Mouse (Mus musculus) liver, embryonic 18 days (tissue): ENCODE results near the gene Cfap97. TPM values are rescaled to one million over a fixed set of nuclear protein-coding genes. Genes with fewer than 3 reads are reported as not detected.

Experiments used
- polyA plus RNA-seq: library from polyadenylated mRNA; depleted of rRNA; stranded (reverse); fragments of >200 nt; gene quantifications from 2 replicates; pipeline ENCODE4 v1.2.3, GENCODE M21; 2012; rRNA removed

The Cfap97 gene
- polyA plus RNA-seq, result 3.6 and 4.0 TPM in 2 replicates

GRCm38 (mm10) chr8:46151202-46152062 is at the start of gene Cfap97:
TSS of gene Cfap97 (plus strand) at chr8:46151771.

DNA sequence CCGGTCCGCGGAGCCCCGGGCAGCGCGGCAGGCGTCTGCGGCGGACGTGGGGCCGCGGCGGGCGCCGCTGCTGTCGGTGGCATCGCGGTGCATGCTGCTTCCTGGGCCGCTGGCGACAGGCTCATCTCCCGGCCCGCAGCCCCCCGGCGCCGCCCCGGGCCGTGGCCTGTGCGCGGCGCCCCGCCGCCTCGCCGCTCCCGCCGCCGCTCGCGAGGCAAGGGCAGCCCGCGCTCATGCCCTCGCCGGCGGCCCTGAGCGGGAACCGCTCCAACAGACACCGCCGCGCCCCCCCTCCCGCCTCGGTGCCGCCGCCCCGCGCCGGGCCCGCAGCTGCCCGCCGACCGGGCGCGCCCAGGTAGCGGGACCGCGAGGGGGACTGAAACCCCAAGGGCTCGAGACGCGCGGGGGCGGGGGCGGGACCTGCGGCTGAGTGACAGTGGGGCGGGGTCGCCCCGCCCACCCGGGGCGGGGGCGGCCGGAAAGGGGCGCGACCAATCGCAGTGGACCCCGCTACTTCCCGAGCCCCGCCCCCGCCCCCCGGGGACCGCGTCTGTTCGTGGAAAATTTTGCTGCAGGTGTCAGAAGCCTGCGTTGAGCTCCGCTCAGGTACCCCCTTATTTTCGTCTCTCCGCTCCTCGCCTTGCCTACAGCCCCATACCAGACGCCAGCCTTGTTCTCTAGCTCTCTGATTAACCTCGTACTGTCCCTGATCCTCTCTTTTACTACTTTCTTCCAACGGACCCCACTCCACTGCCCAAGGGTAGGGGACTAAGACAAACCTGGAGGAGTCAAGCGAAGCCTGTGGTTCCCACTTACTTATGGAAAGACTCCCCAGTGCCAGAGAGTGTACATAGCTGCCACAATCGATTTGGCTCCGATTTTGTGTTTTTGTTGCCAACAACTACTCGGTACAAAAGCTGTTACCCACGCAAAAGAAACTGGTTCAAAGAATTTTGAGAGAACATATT is 777 bp downstream of the Cfap97 start, which contains the start of gene Snx25:
TSS of gene Snx25 (minus strand) at position 96 of the 968 bp plus-strand sequence.

DNA sequence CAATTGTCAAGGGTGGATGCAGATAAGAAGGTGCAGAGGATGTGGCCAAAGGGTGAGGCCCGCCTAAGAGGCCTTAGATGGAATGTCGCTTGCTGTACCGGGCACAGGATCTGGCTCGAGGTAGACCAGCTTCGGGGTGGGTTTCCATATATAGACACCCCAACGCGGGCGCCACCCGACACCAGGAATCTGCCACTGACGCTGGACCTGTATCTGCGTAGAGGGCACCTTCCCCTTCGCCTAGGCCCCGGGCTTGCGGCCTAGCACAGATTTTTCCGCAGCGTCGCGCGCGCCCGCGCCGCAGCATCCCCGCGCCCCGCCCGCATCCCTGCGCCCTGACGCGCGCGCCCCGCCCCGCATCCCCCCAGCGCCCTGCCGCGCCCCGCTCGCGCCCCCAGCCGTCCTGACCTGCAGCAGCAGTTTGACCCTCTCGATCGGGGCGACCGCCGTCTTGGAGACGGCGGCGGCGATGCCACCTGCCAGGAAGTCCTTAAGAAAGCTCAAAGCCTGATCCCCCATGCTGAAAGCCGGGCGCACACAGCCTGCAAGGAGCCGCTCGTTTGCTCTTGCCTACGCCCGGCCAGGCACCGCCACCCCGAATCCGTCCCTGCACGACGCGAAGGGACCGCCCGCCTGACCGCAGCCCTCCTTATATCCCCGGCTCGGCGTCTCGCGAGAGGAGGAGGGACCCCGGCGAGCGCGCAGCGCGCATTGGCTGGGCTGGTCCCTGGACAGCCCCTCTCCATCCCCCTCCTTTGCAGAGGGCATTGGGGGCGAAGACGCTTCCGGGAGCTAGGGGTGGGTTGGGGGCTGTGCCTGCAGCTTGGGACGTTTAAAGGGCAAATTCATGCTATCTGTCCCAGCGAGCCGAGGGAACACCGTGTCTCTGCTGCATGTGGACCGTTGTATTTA is 59.1 kb downstream of the Cfap97 start, which contains the start of gene Slc25a4:
TSS of gene Slc25a4 (minus strand) at position 881 of the 912 bp plus-strand sequence.

Other genes with a start within 250 kb of the Cfap97 start
- gene Ccdc110, start 217.2 kb upstream of the Cfap97 start, polyA plus RNA-seq, result not detected in 2 replicates
- gene 1700029J07Rik, start 176.5 kb upstream of the Cfap97 start, polyA plus RNA-seq, result 0.62 and 0.94 TPM in 2 replicates
- 29.9 and 30.9 TPM in 2 replicates for gene Ufsp2, start 176.2 kb upstream of the Cfap97 start, polyA plus RNA-seq
- gene Lrp2bp, start 152.5 kb upstream of the Cfap97 start, polyA plus RNA-seq, result 0.22 and 0.31 TPM in 2 replicates
- gene Ankrd37, start 146.1 kb upstream of the Cfap97 start, polyA plus RNA-seq, result 8.3 and 9.5 TPM in 2 replicates
- 4.4 and 5.6 TPM in 2 replicates for gene Snx25, start 388 bp downstream of the Cfap97 start, polyA plus RNA-seq
- 133 and 151 TPM in 2 replicates for gene Slc25a4, start 59.5 kb downstream of the Cfap97 start, polyA plus RNA-seq
- gene Helt, start 142.9 kb downstream of the Cfap97 start, polyA plus RNA-seq, result not detected in 2 replicates